In the genomic region with DNA sequence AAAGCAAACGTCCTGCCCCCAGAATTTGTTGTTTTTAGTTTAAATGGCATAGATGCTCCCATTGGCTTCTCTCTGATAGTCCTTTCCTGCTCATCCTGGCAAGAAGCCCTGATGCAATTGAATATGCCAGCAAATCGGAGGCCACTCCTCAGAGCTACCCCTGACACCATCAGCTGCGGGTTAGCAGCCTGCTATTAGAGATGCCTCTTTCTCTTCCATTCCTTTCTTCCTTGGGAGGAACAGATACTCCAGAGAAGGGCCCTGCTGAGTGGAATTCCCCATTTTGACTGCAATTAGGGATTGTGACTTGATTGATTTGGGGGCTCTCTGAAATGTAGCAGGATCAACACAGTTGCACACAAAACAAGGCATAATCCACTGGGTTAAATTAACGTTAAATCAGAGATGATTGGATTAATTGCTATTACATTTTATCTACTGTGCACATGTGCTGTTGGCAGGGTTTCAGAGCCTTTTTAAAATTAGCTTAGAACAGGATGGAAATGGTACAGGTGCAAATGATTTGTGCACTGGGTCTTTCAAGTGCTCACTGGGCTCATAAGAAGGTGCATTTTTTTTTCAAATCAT, we compare ENCODE assay signal across 24 mouse cellular contexts.
DNase-seq lines count a peak whose midpoint lies in the region; ATAC-seq and TF ChIP-seq lines count a peak whose summit lies in the region.
"Had no signal": no experiment of that assay in that cellular context is flagged by ENCODE, and none has a peak within 500 bp of the region (broad histone marks: within the 10 kb centered on the region; RNA-seq: fewer than 3 reads in every experiment).

No protein-coding gene starts in this region.

- 56% methylated on average over 4 of the region's 4 CpGs for WGBS in hindbrain, embryonic 13.5 days
- WGBS in hindbrain, embryonic 11.5 days = 71% methylated on average over 4 of the region's 4 CpGs
- WGBS in forebrain, embryonic 14.5 days = 31% methylated on average over 4 of the region's 4 CpGs

- H3K9me3 ChIP-seq in hindbrain, embryonic 13.5 days = no peaks in the 10 kb centered on the region
- H3K9me3 ChIP-seq in hindbrain, embryonic 11.5 days (ENCODE audit: control insufficient read depth, low read length) = no peaks in the 10 kb centered on the region
- no peaks in the 10 kb centered on the region for H3K9me3 ChIP-seq in forebrain, embryonic 14.5 days (replicated peaks; ENCODE audit: control insufficient read depth, low read length)
- H3K9me3 ChIP-seq: G1E; kidney, embryonic 15.5 days; limb, embryonic 15.5 days; lung, embryonic 15.5 days; midbrain, embryonic 12.5 days had no signal

- ATAC-seq in hindbrain, embryonic 13.5 days (ENCODE audit: low FRiP score) = 0 out of 2 replicates have a peak, but pooled peaks have one; percentile 59
- no peak for ATAC-seq in hindbrain, embryonic 11.5 days (ENCODE audit: low FRiP score)
- ATAC-seq in forebrain, embryonic 14.5 days = peak; percentile 94
- ATAC-seq: Patski had no signal

- no peak overlapping the region for H3K9ac ChIP-seq in hindbrain, embryonic 13.5 days
- no peak overlapping the region for H3K9ac ChIP-seq in hindbrain, embryonic 11.5 days (ENCODE audit: low read depth, low read length)
- H3K9ac ChIP-seq in forebrain, embryonic 14.5 days (ENCODE audit: low read length) = no peak overlapping the region
- H3K9ac ChIP-seq: kidney, embryonic 15.5 days; limb, embryonic 15.5 days; liver, embryonic 14.5 days; lung, embryonic 15.5 days; midbrain, embryonic 12.5 days had no signal

- H3K27me3 ChIP-seq in hindbrain, embryonic 13.5 days = no peaks in the 10 kb centered on the region
- no peaks in the 10 kb centered on the region for H3K27me3 ChIP-seq in hindbrain, embryonic 11.5 days (ENCODE audit: control insufficient read depth, insufficient read depth, low read length)
- no peaks in the 10 kb centered on the region for H3K27me3 ChIP-seq in forebrain, embryonic 14.5 days (replicated peaks; ENCODE audit: control insufficient read depth, insufficient read depth, low read length)
- H3K27me3 ChIP-seq: CH12.LX; kidney, embryonic 15.5 days; limb, embryonic 15.5 days; lung, embryonic 15.5 days; midbrain, embryonic 12.5 days; Patski had no signal

- no peaks in the 10 kb centered on the region for H3K36me3 ChIP-seq in hindbrain, embryonic 13.5 days
- no peaks in the 10 kb centered on the region for H3K36me3 ChIP-seq in hindbrain, embryonic 11.5 days (ENCODE audit: control insufficient read depth, insufficient read depth, low read length)
- H3K36me3 ChIP-seq in forebrain, embryonic 14.5 days (ENCODE audit: control insufficient read depth, insufficient read depth, low read length) = no peaks in the 10 kb centered on the region
- H3K36me3 ChIP-seq: G1E; kidney, embryonic 15.5 days; limb, embryonic 15.5 days; lung, embryonic 15.5 days; midbrain, embryonic 12.5 days had no signal

- no peak for TF ChIP-seq POLR2A in brain, embryonic 14.5 days (IDR thresholded peaks at IDR 0.05; ENCODE audit: borderline replicate concordance, extremely low read depth, insufficient read depth, insufficient read length, poor library complexity, severe bottlenecking)

- no peak for TF ChIP-seq CTCF in brain, embryonic 14.5 days (IDR thresholded peaks at IDR 0.05; ENCODE audit: borderline replicate concordance, extremely low read depth, insufficient read depth, insufficient read length)
- TF ChIP-seq CTCF in gastrocnemius, adult 2 months (IDR thresholded peaks at IDR 0.05) = no peak

- peak overlapping the region; percentile 55; the same call in 1 of the 2 replicates for H3K27ac ChIP-seq in hindbrain, embryonic 13.5 days
- no peak overlapping the region for H3K27ac ChIP-seq in hindbrain, embryonic 11.5 days (ENCODE audit: low read depth, low read length)
- peak overlapping the region; percentile 62 for H3K27ac ChIP-seq in forebrain, embryonic 14.5 days (ENCODE audit: low read depth, low read length)
- no peak overlapping the region for H3K27ac ChIP-seq in gastrocnemius, adult 2 months
- H3K27ac ChIP-seq: kidney, embryonic 15.5 days; limb, embryonic 15.5 days; liver, embryonic 14.5 days; lung, embryonic 15.5 days; midbrain, embryonic 12.5 days had no signal

- H3K4me3 ChIP-seq in hindbrain, embryonic 13.5 days = no peak overlapping the region
- H3K4me3 ChIP-seq in hindbrain, embryonic 11.5 days (ENCODE audit: low read depth, low read length) = no peak overlapping the region
- H3K4me3 ChIP-seq in forebrain, embryonic 14.5 days (ENCODE audit: low read depth, low read length) = no peak overlapping the region
- no peak overlapping the region for H3K4me3 ChIP-seq in gastrocnemius, adult 2 months
- H3K4me3 ChIP-seq: kidney, embryonic 15.5 days; limb, embryonic 15.5 days; lung, embryonic 15.5 days; midbrain, embryonic 12.5 days had no signal

- intact Hi-C loops in gastrocnemius, adult 2 months (cut with DNase I) = no loop called here

- no peak overlapping the region for H3K4me2 ChIP-seq in hindbrain, embryonic 13.5 days
- H3K4me2 ChIP-seq in hindbrain, embryonic 11.5 days (replicated peaks; ENCODE audit: low read depth, low read length) = no peak overlapping the region
- no peak overlapping the region for H3K4me2 ChIP-seq in forebrain, embryonic 14.5 days (ENCODE audit: low read length)
- H3K4me2 ChIP-seq: kidney, embryonic 15.5 days; limb, embryonic 15.5 days; lung, embryonic 15.5 days; midbrain, embryonic 12.5 days had no signal

- no peak for DNase-seq in hindbrain, embryonic 11.5 days (ENCODE audit: low spot score)
- peak; percentile 8 for DNase-seq in lung, postnatal 10 days
- DNase-seq in lung, postnatal 4 days = no peak
- peak; percentile 90 for DNase-seq in brain, embryonic 14.5 days (ENCODE audit: low read depth)
- DNase-seq in forebrain, embryonic 14.5 days (ENCODE audit: low spot score) = peak; percentile 82
- DNase-seq in retina, postnatal 1 day = no peak
- no peak for DNase-seq in gastrocnemius, adult 2 months
- DNase-seq: adrenal gland, postnatal 36 days; B cell, adult 2 months; cerebellum, adult 11-12 months; cerebellum, postnatal 36 days; gastrocnemius, postnatal 36 days; heart, postnatal 36 days; kidney, adult 11 months; kidney, postnatal 36 days had no signal

- peaks cover 13% of the 10 kb centered on the region for H3K4me1 ChIP-seq in hindbrain, embryonic 13.5 days (replicated peaks)
- H3K4me1 ChIP-seq in hindbrain, embryonic 11.5 days (replicated peaks; ENCODE audit: control insufficient read depth, insufficient read depth, low read length) = no peaks in the 10 kb centered on the region
- H3K4me1 ChIP-seq in forebrain, embryonic 14.5 days (ENCODE audit: control insufficient read depth, insufficient read depth, low read length) = peaks cover 13% of the 10 kb centered on the region; the same call in 1 of the 2 replicates
- H3K4me1 ChIP-seq: kidney, embryonic 15.5 days; lung, embryonic 15.5 days had no signal

Comparison
In these comparisons a context has a peak if more than half of its experiments do, and no peak if none do; other contexts are left out.
1. H3K27ac ChIP-seq: peak in hindbrain, embryonic 13.5 days (single experiment) and forebrain, embryonic 14.5 days (single experiment); none in hindbrain, embryonic 11.5 days (single experiment) and gastrocnemius, adult 2 months (single experiment).
2. DNase-seq: peak in lung, postnatal 10 days (single experiment), brain, embryonic 14.5 days (single experiment) and forebrain, embryonic 14.5 days (single experiment); none in hindbrain, embryonic 11.5 days (single experiment), lung, postnatal 4 days (0 of 2), retina, postnatal 1 day (single experiment) and gastrocnemius, adult 2 months (single experiment).